Mouse (Mus musculus) kidney, embryonic 16.5 days (tissue): ENCODE measurements around the gene Csf2ra. TPM values are rescaled to one million over a fixed set of nuclear protein-coding genes. Genes with fewer than 3 reads are reported as not detected.
"Not testable (repeated sequence)": the region's sequence is repeated elsewhere in the genome, so short reads cannot be mapped to it uniquely, and the experiment has no call there.

ENCODE experiments used
- ATAC-seq: fragments of 200-750 bp; cut with Nextera tagmentation; 2 replicates; pipeline ENCODE4 v1.8.0; 2017; ENCODE audit warnings: moderate TSS enrichment; ENCODE audit not compliant: low FRiP score, low TSS enrichment
- H3K27ac ChIP-seq: fragments of 300-500 bp; sonication (generic); 2 replicates; pipeline ENCODE4 v1.5.1; 2014; ENCODE audit warnings: low read length
- H3K27me3 ChIP-seq: fragments of 300-500 bp; sonication (generic); 2 replicates; pipeline ENCODE4 v1.6.1; 2014; ENCODE audit warnings: low read length, control low read depth, mixed read lengths; ENCODE audit not compliant: insufficient read depth
- H3K36me3 ChIP-seq: fragments of 300-500 bp; sonication (generic); 2 replicates; pipeline ENCODE4 v1.6.1; 2014; ENCODE audit warnings: low read length, control low read depth, mixed read lengths; ENCODE audit not compliant: insufficient read depth
- H3K4me1 ChIP-seq: fragments of 300-500 bp; sonication (generic); 2 replicates; pipeline ENCODE4 v1.6.1; 2014; ENCODE audit warnings: low read length, control low read depth, mixed read lengths; ENCODE audit not compliant: insufficient read depth
- H3K4me2 ChIP-seq: fragments of 300-500 bp; sonication (generic); replicated peaks from 2 replicates; pipeline ENCODE4 v1.6.1; 2014; ENCODE audit warnings: low read depth, low read length
- H3K4me3 ChIP-seq: fragments of 300-500 bp; sonication (generic); 2 replicates; pipeline ENCODE4 v1.5.1; 2014; ENCODE audit warnings: mild to moderate bottlenecking, low read length
- H3K9ac ChIP-seq: fragments of 300-500 bp; sonication (generic); replicated peaks from 2 replicates; pipeline ENCODE4 v1.6.1; 2014; ENCODE audit warnings: low read length
- H3K9me3 ChIP-seq: fragments of 300-500 bp; sonication (generic); 2 replicates; pipeline ENCODE4 v1.6.1; 2016; ENCODE audit warnings: low read length, control low read depth
- WGBS: fragments of 180-500 bp; shearing (Covaris S2); extraction: QIAGEN DNeasy Blood & Tissue Kit; methylation state at CpG from one replicate; pipeline ENCODE4 v1.1.7; 2014; 5-methylcytosine and 5-hydroxymethylcytosine counted together
- polyA plus RNA-seq: library from polyadenylated mRNA; unstranded; fragments of >200 nt; fragmentation: Nextera tagmentation; extraction: Ambion mirVana; gene quantifications from 2 replicates; pipeline ENCODE4 v1.2.1, GENCODE M21; 2015

Gene Csf2ra
- polyA plus RNA-seq, result 40.4 and 50.5 TPM in 2 replicates

GRCm38 (mm10) chr19:61227941-61228701 is at the start of gene Csf2ra:
Csf2ra (minus strand) TSS chr19:61228429.
- ATAC-seq, result no peak
- Histone ChIP-seq H3K27me3 (no peaks in the 10 kb centered on the region), H3K9me3 (no peaks in the 10 kb centered on the region; the same call in none of the 2 replicates), H3K4me3 (peak within 1 kb of the TSS; percentile 60), H3K36me3 (no peaks in the 10 kb centered on the region), H3K4me2 (peak within 1 kb of the TSS; percentile 62), H3K9ac (peak within 1 kb of the TSS; percentile 64), H3K27ac (peak within 1 kb of the TSS; percentile 95), H3K4me1 (no peaks in the 10 kb centered on the region)
- 60% methylated on average over 35 of the region's 36 CpGs for WGBS

GRCm38 (mm10) chr19:61275446-61275845 is 47.2 kb upstream of the Csf2ra start:
- 90% methylated on average over 1 of the region's 1 CpGs for WGBS
- no peaks in the 10 kb centered on the region for H3K36me3 ChIP-seq

GRCm38 (mm10) chr19:61269141-61269540 is 40.9 kb upstream of the Csf2ra start:
- not testable (repeated sequence) for H3K27ac ChIP-seq, H3K9ac ChIP-seq, H3K36me3 ChIP-seq, H3K4me1 ChIP-seq, H3K4me2 ChIP-seq, H3K27me3 ChIP-seq, H3K4me3 ChIP-seq, ATAC-seq, H3K9me3 ChIP-seq
- whole genome bisulfite sequencing, result 24% methylated on average over 11 of the region's 11 CpGs

More at GRCm38 (mm10) chr19:61275446-61275845, 47.2 kb upstream of the Csf2ra start:
- no peak for ATAC-seq
- Histone ChIP-seq H3K27ac (no peak overlapping the region), H3K4me2 (no peak overlapping the region), H3K4me3 (no peak overlapping the region), H3K4me1 (no peaks in the 10 kb centered on the region), H3K9ac (no peak overlapping the region), H3K27me3 (no peaks in the 10 kb centered on the region), H3K9me3 (no peaks in the 10 kb centered on the region)

DNA sequence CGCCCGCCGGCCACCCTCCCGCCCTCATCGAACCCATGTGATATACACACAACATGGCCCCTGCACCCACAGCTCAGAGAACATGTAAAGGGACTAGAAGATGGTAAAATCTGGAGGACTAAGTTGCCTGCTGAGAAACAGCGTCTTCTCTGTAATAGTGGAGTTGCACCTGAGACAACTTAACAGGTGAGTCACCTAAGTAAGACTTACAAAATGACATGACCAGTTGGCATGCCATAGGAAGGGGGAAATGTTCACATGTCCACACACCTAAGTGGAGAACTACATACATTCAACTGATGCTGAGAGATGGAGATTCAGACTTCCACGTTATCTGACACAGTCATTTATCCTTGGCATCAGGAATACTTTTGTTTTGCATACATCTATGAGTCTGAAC is 38.9 kb upstream of the Csf2ra start:
- WGBS, result 22% methylated on average over 7 of the region's 7 CpGs
- ATAC-seq, result no peak
- Histone ChIP-seq H3K9ac (no peak overlapping the region), H3K4me1 (no peaks in the 10 kb centered on the region), H3K4me2 (no peak overlapping the region), H3K9me3 (no peaks in the 10 kb centered on the region), H3K36me3 (no peaks in the 10 kb centered on the region), H3K27me3 (no peaks in the 10 kb centered on the region), H3K4me3 (no peak overlapping the region), H3K27ac (no peak overlapping the region)

GRCm38 (mm10) chr19:61266651-61267050 is 38.4 kb upstream of the Csf2ra start:
- no peak overlapping the region for H3K27ac ChIP-seq
- no peak overlapping the region for H3K4me3 ChIP-seq
- WGBS, result 4% methylated on average over 26 of the region's 26 CpGs
- no peaks in the 10 kb centered on the region for H3K4me1 ChIP-seq
- H3K27me3 ChIP-seq, result no peaks in the 10 kb centered on the region
- no peak overlapping the region for H3K4me2 ChIP-seq
- ATAC-seq, result no peak
- no peaks in the 10 kb centered on the region for H3K36me3 ChIP-seq
- no peak overlapping the region for H3K9ac ChIP-seq
- no peaks in the 10 kb centered on the region for H3K9me3 ChIP-seq

- H3K27me3 ChIP-seq, result no peaks in the 10 kb centered on the region
- H3K36me3 ChIP-seq, result no peaks in the 10 kb centered on the region
- no peak overlapping the region for H3K27ac ChIP-seq
- no peaks in the 10 kb centered on the region for H3K4me1 ChIP-seq
- ATAC-seq, result no peak
- no peak overlapping the region for H3K4me2 ChIP-seq
- no peaks in the 10 kb centered on the region for H3K9me3 ChIP-seq
- H3K4me3 ChIP-seq, result no peak overlapping the region
- H3K9ac ChIP-seq, result no peak overlapping the region
- 2% methylated on average over 12 of the region's 12 CpGs for WGBS
Measured at GRCm38 (mm10) chr19:61266246-61266615, 38.0 kb upstream of the Csf2ra start.

GRCm38 (mm10) chr19:61265349-61266245 is 37.4 kb upstream of the Csf2ra start:
- 18% methylated on average over 3 of the region's 3 CpGs for WGBS
- Histone ChIP-seq H3K4me3 (no peak overlapping the region), H3K4me2 (no peak overlapping the region), H3K36me3 (no peaks in the 10 kb centered on the region), H3K9me3 (no peaks in the 10 kb centered on the region), H3K27ac (no peak overlapping the region), H3K9ac (no peak overlapping the region), H3K4me1 (no peaks in the 10 kb centered on the region), H3K27me3 (no peaks in the 10 kb centered on the region)
- ATAC-seq, result peak; percentile 64; the same call in 1 of the 2 replicates

GRCm38 (mm10) chr19:61264933-61265332 is 36.7 kb upstream of the Csf2ra start:
- ATAC-seq, result no peak
- Histone ChIP-seq H3K27ac (no peak overlapping the region), H3K27me3 (no peaks in the 10 kb centered on the region), H3K4me3 (no peak overlapping the region), H3K9me3 (no peaks in the 10 kb centered on the region), H3K9ac (no peak overlapping the region), H3K4me2 (no peak overlapping the region), H3K4me1 (no peaks in the 10 kb centered on the region), H3K36me3 (no peaks in the 10 kb centered on the region)

DNA sequence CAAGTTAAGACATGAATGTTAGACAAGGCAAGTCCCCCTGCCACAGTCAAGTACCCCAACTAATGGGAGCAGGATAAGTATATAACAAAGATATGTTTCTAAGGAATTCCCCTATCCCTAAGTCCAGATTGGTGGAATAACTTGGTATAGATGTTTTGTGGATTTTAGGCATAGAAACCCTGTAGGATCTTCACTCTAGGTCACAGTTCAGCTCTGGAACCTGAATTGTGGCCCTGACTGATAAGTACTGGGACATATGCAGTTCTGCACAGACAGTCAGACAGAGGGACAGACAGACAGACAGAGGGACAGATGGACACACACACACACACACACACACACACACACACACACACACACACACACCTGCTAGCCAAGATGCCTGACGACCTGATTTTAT is 36.0 kb upstream of the Csf2ra start:
- no peaks in the 10 kb centered on the region for H3K9me3 ChIP-seq
- ATAC-seq, result no peak
- H3K9ac ChIP-seq, result no peak overlapping the region
- WGBS, result 100% methylated on average over 1 of the region's 1 CpGs
- no peak overlapping the region for H3K4me3 ChIP-seq
- H3K36me3 ChIP-seq, result no peaks in the 10 kb centered on the region
- H3K4me1 ChIP-seq, result no peaks in the 10 kb centered on the region
- no peak overlapping the region for H3K4me2 ChIP-seq
- H3K27me3 ChIP-seq, result no peaks in the 10 kb centered on the region
- H3K27ac ChIP-seq, result no peak overlapping the region

DNA sequence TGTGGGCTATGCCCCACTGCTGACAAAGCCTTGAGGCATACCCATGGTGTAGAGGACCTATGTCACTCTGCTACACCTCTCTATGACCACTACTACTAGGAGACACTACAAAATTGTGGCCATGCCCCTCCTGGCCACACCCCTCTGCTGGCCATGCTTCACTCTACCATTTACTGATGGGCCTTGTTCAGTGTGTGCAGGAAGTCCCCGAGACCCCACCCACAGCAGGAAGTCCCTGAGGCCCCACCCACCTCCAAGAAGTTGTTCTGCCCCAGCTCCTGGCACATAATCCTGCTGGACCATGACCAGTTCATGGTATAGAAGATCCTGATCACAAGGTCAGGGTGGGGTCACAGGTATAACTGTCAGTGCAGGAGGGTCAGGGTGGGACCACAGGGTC is 33.0 kb upstream of the Csf2ra start:
- 88% methylated on average over 1 of the region's 1 CpGs for WGBS
- H3K4me2 ChIP-seq, result no peak overlapping the region

More for the DNA sequence above, 33.0 kb upstream of the Csf2ra start:
- no peak overlapping the region for H3K9ac ChIP-seq
- no peaks in the 10 kb centered on the region for H3K36me3 ChIP-seq
- no peaks in the 10 kb centered on the region for H3K4me1 ChIP-seq
- H3K27me3 ChIP-seq, result no peaks in the 10 kb centered on the region
- H3K4me3 ChIP-seq, result no peak overlapping the region
- ATAC-seq, result no peak
- H3K27ac ChIP-seq, result no peak overlapping the region
- H3K9me3 ChIP-seq, result no peaks in the 10 kb centered on the region
